Mouse (Mus musculus) embryonic fibroblast, embryonic 13.5 days (primary cell): ENCODE data around the gene Sufu.

Source experiments
- CTCF ChIP-seq: IDR thresholded peaks from 2 replicates; pipeline ENCODE4 v1.5.1; 2011; ENCODE audit warnings: mild to moderate bottlenecking, control low read depth, low read length, moderate library complexity, borderline replicate concordance; ENCODE audit not compliant: insufficient read depth
- POLR2A ChIP-seq: IDR thresholded peaks from 2 replicates; pipeline ENCODE4 v1.6.1; 2011; ENCODE audit warnings: low read depth, mild to moderate bottlenecking, control low read depth, low read length, moderate library complexity

GRCm38 (mm10) chr19:46538213-46538612 lies 141.5 kb downstream of the Sufu start:
- TF ChIP-seq POLR2A = no peak
- TF ChIP-seq CTCF = no peak
